Mouse (Mus musculus) C2C12 (cell line): Measurements from ENCODE around the gene Dnajc12.

Experiments
- CEBPB ChIP-seq: IDR thresholded peaks from one replicate; pipeline ENCODE4 v1.6.1; 2011; ENCODE audit warnings: low read depth, mild to moderate bottlenecking, control low read depth, moderate library complexity
- CTCF ChIP-seq: IDR thresholded peaks from one replicate; pipeline ENCODE4 v1.5.1; 2011; ENCODE audit not compliant: control insufficient read depth, insufficient read depth, insufficient read length
- FOSL1 ChIP-seq: IDR thresholded peaks from one replicate; pipeline ENCODE4 v1.8.0; 2011; ENCODE audit warnings: mild to moderate bottlenecking, low read length; ENCODE audit not compliant: poor library complexity, insufficient read depth, severe bottlenecking
- MAX ChIP-seq: IDR thresholded peaks from one replicate; pipeline ENCODE4 v1.6.1; 2011; ENCODE audit warnings: mild to moderate bottlenecking, control low read depth
- MYOD1 ChIP-seq: IDR thresholded peaks from one replicate; pipeline ENCODE4 v1.6.1; 2011; ENCODE audit warnings: low read depth; ENCODE audit not compliant: control insufficient read depth, insufficient read length
- MYOG ChIP-seq: IDR thresholded peaks from one replicate; pipeline ENCODE4 v1.6.1; 2011; ENCODE audit not compliant: control insufficient read depth, insufficient read length; ENCODE audit errors: extremely low read depth
- USF1 ChIP-seq: IDR thresholded peaks from one replicate; pipeline ENCODE4 v1.6.1; 2011; ENCODE audit warnings: low read depth, mild to moderate bottlenecking, control low read depth, moderate library complexity

- no peak for TF ChIP-seq CTCF
- TF ChIP-seq CEBPB: no peak
- no peak for TF ChIP-seq MYOD1
- TF ChIP-seq USF1: no peak
- TF ChIP-seq MAX: no peak
- no peak for TF ChIP-seq FOSL1
- TF ChIP-seq MYOG: no peak
These were observed 40.4 kb downstream of the Dnajc12 start for GRCm38 (mm10) chr10:63422736-63422992.
